Mouse (Mus musculus) granulocyte monocyte progenitor cell, adult 5-6 weeks (primary cell): Measurements from ENCODE around the gene Ide. TPM values are rescaled to one million over a fixed set of nuclear protein-coding genes. Genes with fewer than 3 reads are reported as not detected.
A peak's percentile ranks its signal among the peaks of the same experiment; 100 is the strongest.

Experiments used
- ATAC-seq: replicated peaks from 2 replicates; pipeline ENCODE4 v1.8.0; 2016; ENCODE audit warnings: mild to moderate bottlenecking, moderate TSS enrichment, inconsistent platforms; ENCODE audit not compliant: poor library complexity, severe bottlenecking
- total RNA-seq, 2 experiments: library from RNA; stranded (forward) in 1 of 2; stranded (reverse) in 1 of 2; fragments of 200-712, 200-1000 nt in 1 of 2; fragments of >200 nt in 1 of 2; fragmentation: Nextera tagmentation in 1 of 2; gene quantifications; 2 replicates each; pipeline ENCODE4 v1.2.3; 2014 to 2017

Gene Ide
- total RNA-seq, 2 experiments from 2014 or later, result 95.3 to 131 TPM

DNA sequence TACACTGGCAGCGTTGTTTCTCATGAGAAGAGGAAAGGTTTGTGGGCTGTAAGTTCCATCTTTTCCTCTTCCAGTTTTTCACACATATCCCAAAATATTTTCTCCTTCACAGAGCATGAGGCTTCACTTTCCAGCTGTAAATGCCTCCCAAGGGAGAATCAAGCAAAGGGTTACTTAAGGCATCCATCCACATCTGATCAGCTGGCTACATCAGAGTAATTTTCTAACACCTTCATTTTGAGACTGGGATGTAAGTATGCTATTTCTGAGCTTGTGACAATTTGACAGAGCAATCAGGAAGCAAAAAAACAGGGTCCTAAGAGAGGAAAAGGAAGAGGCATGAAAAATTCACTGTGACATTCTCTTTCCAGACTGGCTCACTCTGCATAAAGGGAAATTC, 55.9 kb downstream of the Ide start:
- ATAC-seq, result no peak

GRCm38 (mm10) chr19:37279194-37279593, 58.5 kb downstream of the Ide start:
- no peak for ATAC-seq

DNA sequence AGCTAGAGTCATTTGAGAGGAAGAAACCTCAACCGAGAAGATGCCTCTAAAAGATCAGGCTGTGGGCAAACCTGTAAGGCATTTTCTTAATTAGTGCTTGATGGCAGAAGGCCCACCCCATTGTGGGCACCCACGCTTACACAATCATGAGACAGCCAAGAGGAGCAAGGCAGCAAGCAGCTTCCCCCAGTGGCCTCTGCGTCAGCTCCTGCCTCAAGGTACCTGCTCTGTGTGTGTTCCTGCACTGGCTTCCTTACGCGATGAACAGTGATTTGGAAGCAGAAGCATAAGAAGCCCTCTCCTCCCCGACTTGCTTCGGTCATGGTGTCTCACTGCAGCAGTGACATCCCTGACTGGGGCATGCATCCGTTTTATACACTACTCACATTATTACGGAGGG, 62.1 kb downstream of the Ide start:
- peak; percentile 33; the same call in 1 of the 2 replicates for ATAC-seq

DNA sequence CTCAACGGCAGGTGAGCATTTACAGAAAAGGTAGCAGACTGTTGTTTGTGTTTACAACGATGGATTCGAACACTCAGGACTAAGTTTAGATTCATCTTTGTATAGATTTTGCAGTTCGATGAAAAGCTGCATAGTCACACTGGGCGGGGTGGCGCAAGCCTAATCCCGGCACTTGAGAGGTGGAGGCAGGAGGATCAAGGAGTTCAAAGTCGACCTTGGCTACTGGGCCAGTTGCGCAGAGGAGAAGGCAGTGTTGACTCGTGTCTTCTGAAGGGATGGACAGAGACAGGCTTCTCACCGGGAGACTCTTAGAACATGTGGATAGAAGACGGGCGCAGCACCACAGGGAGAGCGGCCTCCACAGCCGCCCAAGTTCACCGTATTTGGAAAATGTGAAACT, 68.5 kb downstream of the Ide start:
- no peak for ATAC-seq

DNA sequence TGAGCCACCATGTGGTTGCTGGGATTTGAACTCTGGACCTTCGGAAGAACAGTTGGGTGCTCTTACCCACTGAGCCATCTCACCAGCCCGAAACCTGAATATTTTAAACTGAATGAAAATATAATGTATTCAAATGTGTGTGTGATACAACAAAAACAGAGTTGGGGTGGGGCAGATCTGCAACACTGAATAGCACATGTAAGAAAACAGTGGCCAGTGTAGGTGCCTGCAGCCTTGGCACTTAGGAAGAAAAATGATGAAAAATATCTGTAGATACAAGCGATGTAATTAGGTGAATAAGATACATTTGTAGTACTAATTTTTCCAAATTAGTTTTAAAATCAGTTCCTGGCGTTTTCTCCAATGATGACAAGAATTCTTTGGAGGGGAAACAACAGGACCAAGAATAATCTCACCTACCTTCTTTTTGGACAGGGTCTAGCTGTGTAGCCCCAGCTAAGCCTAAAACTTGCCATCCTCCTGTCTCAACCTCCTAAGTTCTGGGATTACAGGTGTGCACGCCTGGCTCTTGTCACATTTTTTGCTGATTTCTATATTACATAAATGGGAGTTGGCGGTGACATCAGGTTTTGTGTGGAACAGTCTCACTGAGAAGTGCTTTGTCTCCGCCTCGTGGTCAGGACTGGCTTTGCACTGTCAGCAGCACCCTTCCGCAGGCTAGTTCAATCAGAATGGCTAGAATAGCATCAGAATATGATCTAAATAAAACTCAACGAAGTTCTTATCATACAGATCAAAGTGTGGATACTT, 72.1 kb downstream of the Ide start:
- peak; percentile 94 for ATAC-seq

GRCm38 (mm10) chr19:37263943-37264897, 73.4 kb downstream of the Ide start:
- ATAC-seq, result no peak

GRCm38 (mm10) chr19:37263566-37263942, 74.1 kb downstream of the Ide start:
- ATAC-seq, result no peak

DNA sequence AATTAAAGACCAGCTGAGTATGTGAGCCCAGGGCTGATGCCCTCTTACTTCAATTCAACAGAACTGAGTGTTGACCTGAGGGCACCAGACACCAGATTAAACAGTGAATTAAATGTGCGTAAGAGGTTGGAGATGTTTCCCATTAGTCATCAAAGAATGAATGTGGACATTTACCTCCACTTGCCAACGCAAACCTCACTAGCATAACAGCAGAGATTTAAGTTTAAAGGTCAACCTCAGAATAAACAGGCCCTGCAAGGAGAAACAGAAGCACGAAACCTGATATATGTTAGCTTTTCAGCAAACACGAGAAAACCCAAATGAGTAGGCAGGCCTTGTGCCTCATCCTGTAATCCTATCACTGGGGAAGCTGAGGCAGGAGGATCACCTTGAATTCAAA, 75.3 kb downstream of the Ide start:
- no peak for ATAC-seq

DNA sequence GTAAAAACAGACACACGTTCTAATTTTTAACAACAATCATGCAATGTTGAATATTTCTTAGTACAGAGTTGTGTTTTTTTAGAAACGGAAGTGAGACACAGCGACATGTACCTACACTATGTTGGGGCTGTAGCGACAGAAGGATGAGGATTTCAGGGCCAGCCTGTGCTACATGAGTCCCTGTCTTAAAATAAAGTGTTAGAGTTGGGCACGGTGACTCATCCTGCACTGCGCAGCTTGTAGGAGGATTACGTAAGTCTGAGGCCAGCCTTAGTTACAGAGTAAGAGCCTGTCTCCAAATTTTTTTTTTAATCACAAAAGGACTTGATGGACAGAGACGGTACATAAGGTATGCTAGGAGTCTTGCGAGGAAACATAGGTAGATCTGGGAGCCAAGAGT, 82.3 kb downstream of the Ide start:
- ATAC-seq, result peak; percentile 49

GRCm38 (mm10) chr19:37252104-37252503, 85.5 kb downstream of the Ide start:
- ATAC-seq, result 0 out of 2 replicates have a peak, but pooled peaks have one; percentile 13

DNA sequence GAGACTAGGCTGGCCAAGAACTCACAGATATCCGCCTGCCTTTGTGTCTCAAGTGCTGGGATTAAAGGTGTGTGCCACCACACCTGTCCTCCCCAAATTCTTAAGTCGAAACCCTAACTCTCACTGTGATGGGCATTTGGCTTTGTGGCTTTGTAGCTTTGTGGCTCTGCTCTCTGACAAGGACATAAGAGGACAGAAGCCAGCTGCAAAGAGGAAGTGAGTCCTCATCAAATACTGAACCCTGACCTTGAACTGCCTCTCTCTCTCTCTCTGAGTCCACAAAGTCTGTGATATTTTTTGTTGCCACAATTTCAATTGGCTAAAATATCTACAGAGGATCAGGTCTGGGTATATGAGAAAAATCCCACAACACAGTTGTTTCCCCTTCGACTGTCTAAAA, 89.5 kb downstream of the Ide start:
- ATAC-seq, result peak; percentile 67

GRCm38 (mm10) chr19:37246859-37247258, 90.8 kb downstream of the Ide start:
- no peak for ATAC-seq

GRCm38 (mm10) chr19:37242707-37243106, 94.9 kb downstream of the Ide start:
- ATAC-seq, result no peak

DNA sequence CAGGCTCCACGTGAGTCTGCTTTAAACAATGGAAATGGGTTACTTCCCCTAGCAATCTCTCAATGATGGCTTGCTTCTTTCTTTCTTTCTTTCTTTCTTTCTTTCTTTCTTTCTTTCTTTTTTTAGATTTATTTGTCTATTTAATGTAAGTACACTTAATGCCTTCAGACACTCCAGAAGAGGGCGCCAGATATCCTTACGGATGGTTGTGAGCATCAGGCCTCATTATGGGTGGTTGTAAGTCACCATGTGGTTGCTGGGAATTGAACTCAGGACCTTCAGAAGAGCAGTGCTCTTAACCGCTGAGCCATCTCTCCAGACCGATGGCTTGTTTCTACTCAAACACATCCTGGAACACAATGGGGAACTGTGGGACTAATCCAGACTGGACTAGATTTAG, 96.5 kb downstream of the Ide start:
- ATAC-seq, result no peak

GRCm38 (mm10) chr19:37239096-37239495, 98.6 kb downstream of the Ide start:
- ATAC-seq, result peak; percentile 44

GRCm38 (mm10) chr19:37238651-37239050, 99.0 kb downstream of the Ide start:
- ATAC-seq, result no peak

DNA sequence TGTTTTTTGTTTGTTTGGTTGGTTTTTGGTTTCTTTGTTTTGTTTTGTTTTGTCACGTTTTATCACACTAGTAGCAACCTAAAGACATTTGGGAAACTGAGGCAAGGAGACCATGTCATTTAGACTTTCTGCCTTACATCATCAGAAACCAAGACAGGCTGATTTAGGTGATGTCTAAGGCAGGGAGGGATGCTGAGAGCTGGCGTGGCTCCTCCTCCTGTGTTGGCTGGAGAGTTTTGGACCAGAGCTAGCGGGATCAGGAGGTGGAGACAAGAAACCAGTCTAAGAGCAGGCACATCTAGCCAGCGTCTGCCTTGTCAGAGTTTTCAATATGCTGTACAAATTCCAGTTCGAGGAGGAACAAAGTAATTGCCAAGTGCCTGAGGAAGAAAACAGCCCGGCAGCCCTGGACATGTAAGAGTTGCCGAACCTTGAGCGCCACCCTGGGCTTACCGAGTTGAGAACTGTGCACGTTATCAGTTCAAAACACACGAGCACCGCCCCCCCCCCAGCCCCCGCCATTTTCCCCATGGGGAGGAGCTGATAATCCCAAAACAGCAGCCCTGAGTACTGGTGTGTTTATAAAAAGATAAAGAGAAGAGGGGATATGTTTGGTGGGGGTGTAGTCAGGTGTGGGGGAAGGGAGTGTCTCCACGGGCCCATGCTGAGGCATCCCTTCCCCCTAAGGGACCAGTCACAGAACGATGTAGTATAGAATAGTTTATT, 99.8 kb downstream of the Ide start:
- 0 out of 2 replicates have a peak, but pooled peaks have one; percentile 13 for ATAC-seq

DNA sequence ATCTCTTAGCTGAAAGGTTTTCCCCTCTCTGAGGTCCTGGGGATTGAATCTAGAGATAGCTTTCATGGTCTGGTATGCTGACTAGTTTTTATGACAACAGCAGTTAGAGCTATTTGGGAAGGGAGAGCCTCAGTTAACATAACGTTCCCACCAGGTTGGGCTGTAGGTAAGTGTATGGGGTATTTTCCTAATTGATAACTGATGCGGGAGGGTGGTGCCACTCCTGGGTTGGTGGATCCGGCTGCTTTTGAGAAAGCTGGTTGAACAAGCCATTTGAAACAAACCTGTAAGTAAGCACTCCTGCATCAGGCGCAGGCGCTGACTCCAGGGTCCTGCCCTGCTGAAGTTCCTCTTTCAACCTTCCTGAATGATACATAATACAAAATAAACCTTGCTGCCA, 100.3 kb downstream of the Ide start:
- no peak for ATAC-seq

DNA sequence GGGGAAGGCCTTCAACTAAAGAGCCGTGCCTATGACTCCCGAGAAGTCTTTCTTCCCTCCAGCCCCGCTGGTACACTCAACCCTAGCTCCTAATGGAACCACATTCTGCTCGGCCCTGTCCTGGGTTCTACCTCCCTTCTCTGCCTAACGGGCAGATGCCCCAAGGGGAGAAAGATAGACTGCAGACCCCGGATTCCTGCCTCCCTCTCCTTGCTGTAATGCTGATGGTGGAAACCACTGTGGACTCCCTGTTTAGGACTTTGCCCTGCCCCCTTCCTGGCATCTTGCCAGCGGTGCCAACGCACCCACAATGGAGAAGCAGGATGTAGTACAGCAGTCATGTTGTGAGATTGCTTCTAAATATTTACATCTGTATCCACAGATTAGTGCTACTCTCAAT, 101.8 kb downstream of the Ide start:
- no peak for ATAC-seq
